Mouse (Mus musculus) kidney, adult 2 months (tissue): ENCODE data around the gene Fzd2.

Experiments used
- CTCF ChIP-seq: fragments of 200-500 bp; conservative IDR thresholded peaks from 2 replicates; pipeline ENCODE4 v1.5.1; 2011; ENCODE audit warnings: low read depth, mild to moderate bottlenecking, control low read depth, low read length, moderate library complexity, mixed read lengths; ENCODE audit not compliant: insufficient read depth, insufficient read length
- POLR2A ChIP-seq: fragments of 200-500 bp; IDR thresholded peaks from one replicate; pipeline ENCODE4 v1.6.1; 2011; ENCODE audit warnings: low read depth, low read length, control low read depth

GRCm38 (mm10) chr11:102610260-102610659 is 6.1 kb downstream of the Fzd2 start:
- no peak for TF ChIP-seq POLR2A
- no peak for TF ChIP-seq CTCF
